Mouse (Mus musculus) CD4-positive, CD25-positive, alpha-beta regulatory T cell, adult 2 months (primary cell): Measurements from ENCODE around the gene Dnajc17.
A peak's percentile ranks its signal among the peaks of the same experiment; 100 is the strongest.

Experiments
- DNase-seq: peaks from one replicate; pipeline ENCODE4 v3.0.0-alpha.2; 2012; ENCODE audit warnings: low read depth, low spot score

Dnajc17 gene

GRCm38 (mm10) chr2:119163135-119163534, 45.5 kb downstream of the Dnajc17 start:
- no peak for DNase-seq

- DNase-seq, result no peak
These were observed 47.3 kb downstream of the Dnajc17 start for GRCm38 (mm10) chr2:119161247-119161646.

- DNase-seq, result no peak
These were observed 50.8 kb downstream of the Dnajc17 start for GRCm38 (mm10) chr2:119157836-119158235.

GRCm38 (mm10) chr2:119156681-119157572, 51.7 kb downstream of the Dnajc17 start, which contains the start of gene Rmdn3:
Gene Rmdn3, minus strand, starts transcription at chr2:119157034.
- peak; percentile 97 for DNase-seq

- DNase-seq, result no peak
These were observed 52.4 kb downstream of the Dnajc17 start for GRCm38 (mm10) chr2:119156081-119156680.

- no peak for DNase-seq
These were observed 53.2 kb downstream of the Dnajc17 start for GRCm38 (mm10) chr2:119155388-119155787.

GRCm38 (mm10) chr2:119154683-119155082, 53.9 kb downstream of the Dnajc17 start:
- DNase-seq, result no peak

GRCm38 (mm10) chr2:119152255-119152654, 56.3 kb downstream of the Dnajc17 start:
- DNase-seq, result no peak

GRCm38 (mm10) chr2:119147775-119148174, 60.8 kb downstream of the Dnajc17 start:
- no peak for DNase-seq

GRCm38 (mm10) chr2:119147160-119147678, 61.4 kb downstream of the Dnajc17 start:
- DNase-seq, result no peak

- no peak for DNase-seq
These were observed 62.2 kb downstream of the Dnajc17 start for GRCm38 (mm10) chr2:119146435-119146834.

- DNase-seq, result peak; percentile 37
These were observed 63.4 kb downstream of the Dnajc17 start for GRCm38 (mm10) chr2:119145199-119145598.

GRCm38 (mm10) chr2:119136346-119136898, 72.2 kb downstream of the Dnajc17 start:
- no peak for DNase-seq
